Mouse (Mus musculus): Measurements from ENCODE around the gene Mmel1. TPM values are rescaled to one million over a fixed set of nuclear protein-coding genes. Genes with fewer than 3 reads are reported as not detected.
A peak's percentile ranks its signal among the peaks of the same experiment; 100 is the strongest.

Mmel1 gene
- polyA plus RNA-seq (2015; fragmentation: Nextera tagmentation; extraction: Ambion mirVana) = 0.15 and 0.35 TPM in 2 replicates

- WGBS = 75% methylated on average over 7 of the region's 7 CpGs
- no peak for ATAC-seq (ENCODE audit: low read depth)
- no peak within 1 kb of the TSS for H3K27ac ChIP-seq (ENCODE audit: low read length)
These were observed at the start of gene Mmel1 for GRCm38 (mm10) chr4:154869440-154869839. Gene Mmel1, plus strand, starts transcription at chr4:154869585.

GRCm38 (mm10) chr4:154825662-154826061 is 43.7 kb upstream of the Mmel1 start:
- H3K36me3 ChIP-seq (ENCODE audit: control insufficient read depth, insufficient read depth, low read length) = no peaks in the 10 kb centered on the region
- no peak overlapping the region for H3K4me3 ChIP-seq (ENCODE audit: low read length)
- H3K9me3 ChIP-seq (ENCODE audit: control insufficient read depth, low read length) = no peaks in the 10 kb centered on the region
- no peaks in the 10 kb centered on the region for H3K27me3 ChIP-seq (ENCODE audit: control insufficient read depth, insufficient read depth, low read depth, low read length)
- ATAC-seq (ENCODE audit: low read depth) = peak; percentile 57
- H3K27ac ChIP-seq (ENCODE audit: low read length) = no peak overlapping the region
- no peak overlapping the region for H3K9ac ChIP-seq (ENCODE audit: low read length)
- no peak overlapping the region for H3K4me2 ChIP-seq (ENCODE audit: low read depth, low read length)
- WGBS = 32% methylated on average over 6 of the region's 6 CpGs
- H3K4me1 ChIP-seq (replicated peaks; ENCODE audit: control insufficient read depth, insufficient read depth, low read length) = no peaks in the 10 kb centered on the region; the same call in 1 of the 2 replicates

More at GRCm38 (mm10) chr4:154869440-154869839, at the start of gene Mmel1:
- no peak within 1 kb of the TSS for H3K9ac ChIP-seq (ENCODE audit: low read length)
- H3K4me2 ChIP-seq (ENCODE audit: low read depth, low read length) = no peak within 1 kb of the TSS
- no peak within 1 kb of the TSS for H3K4me3 ChIP-seq (ENCODE audit: low read length)
- H3K4me1 ChIP-seq (replicated peaks; ENCODE audit: control insufficient read depth, insufficient read depth, low read length) = peaks cover 6% of the 10 kb centered on the region
- no peaks in the 10 kb centered on the region for H3K9me3 ChIP-seq (ENCODE audit: control insufficient read depth, low read length)
- H3K36me3 ChIP-seq (ENCODE audit: control insufficient read depth, insufficient read depth, low read length) = no peaks in the 10 kb centered on the region
- no peaks in the 10 kb centered on the region; the same call in 1 of the 2 replicates for H3K27me3 ChIP-seq (ENCODE audit: control insufficient read depth, insufficient read depth, low read depth, low read length)

- H3K4me3 ChIP-seq (ENCODE audit: low read length) = no peak overlapping the region
- peak; percentile 39 for ATAC-seq (ENCODE audit: low read depth)
- WGBS = 34% methylated on average over 7 of the region's 7 CpGs
- H3K4me1 ChIP-seq (replicated peaks; ENCODE audit: control insufficient read depth, insufficient read depth, low read length) = no peaks in the 10 kb centered on the region; the same call in 1 of the 2 replicates
- no peak overlapping the region for H3K4me2 ChIP-seq (ENCODE audit: low read depth, low read length)
- no peaks in the 10 kb centered on the region for H3K27me3 ChIP-seq (ENCODE audit: control insufficient read depth, insufficient read depth, low read depth, low read length)
- H3K27ac ChIP-seq (ENCODE audit: low read length) = no peak overlapping the region
- no peaks in the 10 kb centered on the region for H3K36me3 ChIP-seq (ENCODE audit: control insufficient read depth, insufficient read depth, low read length)
- no peak overlapping the region for H3K9ac ChIP-seq (ENCODE audit: low read length)
- no peaks in the 10 kb centered on the region for H3K9me3 ChIP-seq (ENCODE audit: control insufficient read depth, low read length)
These were observed 43.2 kb upstream of the Mmel1 start for GRCm38 (mm10) chr4:154826224-154826623.

GRCm38 (mm10) chr4:154827181-154827580 is 42.2 kb upstream of the Mmel1 start:
- ATAC-seq (ENCODE audit: low read depth) = no peak
- WGBS = 82% methylated on average over 7 of the region's 7 CpGs

GRCm38 (mm10) chr4:154827861-154828610 is 41.3 kb upstream of the Mmel1 start:
- H3K4me2 ChIP-seq (ENCODE audit: low read depth, low read length) = no peak overlapping the region
- H3K27ac ChIP-seq (ENCODE audit: low read length) = no peak overlapping the region
- ATAC-seq (ENCODE audit: low read depth) = no peak
- H3K27me3 ChIP-seq (ENCODE audit: control insufficient read depth, insufficient read depth, low read depth, low read length) = no peaks in the 10 kb centered on the region
- no peak overlapping the region for H3K4me3 ChIP-seq (ENCODE audit: low read length)
- no peaks in the 10 kb centered on the region; the same call in 1 of the 2 replicates for H3K4me1 ChIP-seq (replicated peaks; ENCODE audit: control insufficient read depth, insufficient read depth, low read length)
- no peaks in the 10 kb centered on the region for H3K36me3 ChIP-seq (ENCODE audit: control insufficient read depth, insufficient read depth, low read length)
- H3K9ac ChIP-seq (ENCODE audit: low read length) = no peak overlapping the region
- no peaks in the 10 kb centered on the region for H3K9me3 ChIP-seq (ENCODE audit: control insufficient read depth, low read length)
- WGBS = 40% methylated on average over 10 of the region's 10 CpGs

More at GRCm38 (mm10) chr4:154827181-154827580, 42.2 kb upstream of the Mmel1 start:
- Histone ChIP-seq H3K36me3 (ENCODE audit: control insufficient read depth, insufficient read depth, low read length) (no peaks in the 10 kb centered on the region), H3K4me2 (ENCODE audit: low read depth, low read length) (no peak overlapping the region), H3K4me3 (ENCODE audit: low read length) (no peak overlapping the region), H3K27me3 (ENCODE audit: control insufficient read depth, insufficient read depth, low read depth, low read length) (no peaks in the 10 kb centered on the region), H3K9ac (ENCODE audit: low read length) (no peak overlapping the region), H3K9me3 (ENCODE audit: control insufficient read depth, low read length) (no peaks in the 10 kb centered on the region), H3K4me1 (replicated peaks; ENCODE audit: control insufficient read depth, insufficient read depth, low read length) (no peaks in the 10 kb centered on the region; the same call in 1 of the 2 replicates), H3K27ac (ENCODE audit: low read length) (no peak overlapping the region)

- Histone ChIP-seq H3K4me2 (ENCODE audit: low read depth, low read length) (no peak overlapping the region), H3K9me3 (ENCODE audit: control insufficient read depth, low read length) (no peaks in the 10 kb centered on the region), H3K4me1 (replicated peaks; ENCODE audit: control insufficient read depth, insufficient read depth, low read length) (no peaks in the 10 kb centered on the region), H3K36me3 (ENCODE audit: control insufficient read depth, insufficient read depth, low read length) (no peaks in the 10 kb centered on the region), H3K27ac (ENCODE audit: low read length) (no peak overlapping the region), H3K9ac (ENCODE audit: low read length) (no peak overlapping the region), H3K27me3 (ENCODE audit: control insufficient read depth, insufficient read depth, low read depth, low read length) (no peaks in the 10 kb centered on the region), H3K4me3 (ENCODE audit: low read length) (no peak overlapping the region)
- 30% methylated on average over 9 of the region's 9 CpGs for WGBS
- no peak for ATAC-seq (ENCODE audit: low read depth)
These were observed 37.3 kb upstream of the Mmel1 start for GRCm38 (mm10) chr4:154831915-154832573.

GRCm38 (mm10) chr4:154836183-154836915 is 33.0 kb upstream of the Mmel1 start:
- H3K27me3 ChIP-seq (ENCODE audit: control insufficient read depth, insufficient read depth, low read depth, low read length) = no peaks in the 10 kb centered on the region
- no peak for ATAC-seq (ENCODE audit: low read depth)
- H3K4me2 ChIP-seq (ENCODE audit: low read depth, low read length) = no peak overlapping the region
- H3K4me1 ChIP-seq (replicated peaks; ENCODE audit: control insufficient read depth, insufficient read depth, low read length) = 0 out of 2 replicates have a peak, but pooled peaks cover 2% of the 10 kb centered on the region
- no peak overlapping the region for H3K9ac ChIP-seq (ENCODE audit: low read length)
- no peaks in the 10 kb centered on the region for H3K9me3 ChIP-seq (ENCODE audit: control insufficient read depth, low read length)
- no peak overlapping the region for H3K4me3 ChIP-seq (ENCODE audit: low read length)
- H3K36me3 ChIP-seq (ENCODE audit: control insufficient read depth, insufficient read depth, low read length) = no peaks in the 10 kb centered on the region
- WGBS = 69% methylated on average over 7 of the region's 7 CpGs
- no peak overlapping the region for H3K27ac ChIP-seq (ENCODE audit: low read length)

- WGBS = 36% methylated on average over 2 of the region's 2 CpGs
- no peak within 1 kb of the TSS for H3K27ac ChIP-seq (ENCODE audit: low read length)
- ATAC-seq (ENCODE audit: low read depth) = 0 out of 2 replicates have a peak, but pooled peaks have one; percentile 31
These were observed 32.2 kb upstream of the Mmel1 start, which contains the start of gene Ttc34 for GRCm38 (mm10) chr4:154837170-154837569. Gene Ttc34, plus strand, starts transcription at chr4:154837459.

GRCm38 (mm10) chr4:154838741-154839140 is 30.6 kb upstream of the Mmel1 start:
- Histone ChIP-seq H3K9ac (ENCODE audit: low read length) (no peak overlapping the region), H3K4me3 (ENCODE audit: low read length) (no peak overlapping the region), H3K4me1 (replicated peaks; ENCODE audit: control insufficient read depth, insufficient read depth, low read length) (0 out of 2 replicates have a peak, but pooled peaks cover 2% of the 10 kb centered on the region), H3K36me3 (ENCODE audit: control insufficient read depth, insufficient read depth, low read length) (no peaks in the 10 kb centered on the region), H3K4me2 (ENCODE audit: low read depth, low read length) (no peak overlapping the region), H3K27me3 (ENCODE audit: control insufficient read depth, insufficient read depth, low read depth, low read length) (no peaks in the 10 kb centered on the region), H3K9me3 (ENCODE audit: control insufficient read depth, low read length) (no peaks in the 10 kb centered on the region), H3K27ac (ENCODE audit: low read length) (no peak overlapping the region)
- 87% methylated on average over 13 of the region's 13 CpGs for WGBS
- ATAC-seq (ENCODE audit: low read depth) = no peak

More at GRCm38 (mm10) chr4:154837170-154837569, 32.2 kb upstream of the Mmel1 start, which contains the start of gene Ttc34:
- Histone ChIP-seq H3K27me3 (ENCODE audit: control insufficient read depth, insufficient read depth, low read depth, low read length) (no peaks in the 10 kb centered on the region), H3K36me3 (ENCODE audit: control insufficient read depth, insufficient read depth, low read length) (no peaks in the 10 kb centered on the region), H3K9me3 (ENCODE audit: control insufficient read depth, low read length) (no peaks in the 10 kb centered on the region), H3K9ac (ENCODE audit: low read length) (no peak within 1 kb of the TSS), H3K4me2 (ENCODE audit: low read depth, low read length) (no peak within 1 kb of the TSS), H3K4me1 (replicated peaks; ENCODE audit: control insufficient read depth, insufficient read depth, low read length) (0 out of 2 replicates have a peak, but pooled peaks cover 2% of the 10 kb centered on the region), H3K4me3 (ENCODE audit: low read length) (no peak within 1 kb of the TSS)

Measured in lung, embryonic 16.5 days (tissue).